Mouse (Mus musculus): Measurements from ENCODE around the gene Dclk3. TPM values are rescaled to one million over a fixed set of nuclear protein-coding genes. Genes with fewer than 3 reads are reported as not detected.

The Dclk3 gene
- total RNA-seq, 2 experiments from 2014 or later: 21.0 to 21.1 TPM

DNA sequence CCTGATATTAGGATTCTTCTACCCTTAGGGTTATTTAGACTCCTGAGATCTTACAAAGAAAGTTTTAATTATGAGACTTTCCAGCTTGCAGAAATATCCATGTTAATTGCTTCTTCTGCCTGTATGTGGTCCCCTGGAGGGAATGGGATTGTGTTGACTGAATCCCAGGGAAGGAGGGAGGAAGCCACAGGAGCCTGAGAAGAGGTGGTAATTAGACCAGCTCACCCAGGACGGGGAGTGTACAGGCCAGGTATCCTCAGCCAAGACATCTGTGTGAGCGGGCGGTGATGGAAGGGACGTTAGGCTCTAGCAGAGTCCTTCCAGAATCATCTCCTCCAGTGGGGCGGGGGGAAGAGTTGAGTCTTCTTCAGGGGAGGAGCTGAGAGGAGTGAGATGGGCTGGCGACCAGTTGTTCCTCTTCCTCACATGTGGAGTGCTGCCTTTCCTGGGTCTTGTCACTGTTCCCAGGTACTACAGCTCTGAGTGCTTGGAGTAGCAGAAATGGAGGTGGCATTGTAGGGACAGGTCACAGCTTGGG is 37.7 kb downstream of the Dclk3 start:
- no peak for DNase-seq
- intact Hi-C loops (cut with DNase I): loop anchor here (5.0 to 10.0 kb wide), 2 partner anchors 52 to 184 kb away; no protein-coding TSS in a partner anchor

DNA sequence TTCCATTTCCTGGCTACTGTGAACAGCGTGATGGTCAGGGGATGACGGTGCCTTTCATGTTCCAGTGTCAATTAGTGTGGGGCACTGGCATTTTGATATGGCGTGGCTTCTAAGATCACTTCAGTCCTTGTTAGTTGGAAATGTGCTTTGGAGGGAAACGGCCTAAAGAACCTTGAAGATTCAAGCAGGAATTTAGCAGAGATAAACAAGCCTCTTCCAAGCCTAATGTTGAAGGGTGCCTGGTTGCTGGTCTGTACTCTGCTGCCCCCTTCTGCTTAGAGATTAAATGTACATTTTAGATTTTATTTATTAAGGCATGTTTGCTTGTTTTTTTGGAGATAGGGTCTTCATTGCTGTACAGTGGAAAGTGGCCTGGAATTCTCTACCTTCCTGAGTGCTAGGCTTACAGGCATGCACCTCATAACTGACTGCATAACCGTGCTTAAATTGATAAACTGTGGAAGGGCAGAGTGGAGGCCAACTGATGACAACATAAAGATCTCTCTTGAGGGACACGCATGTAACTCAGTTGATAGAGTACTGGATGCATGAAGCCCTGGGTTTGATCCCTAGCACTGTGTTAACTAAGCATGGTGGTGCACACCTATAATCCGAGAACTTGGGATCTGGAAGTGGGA is 40.1 kb downstream of the Dclk3 start:
- DNase-seq: no peak
- intact Hi-C loops (cut with DNase I): loop anchor here (2.0 to 10.0 kb wide), 3 partner anchors 54 to 187 kb away; no protein-coding TSS in a partner anchor

DNA sequence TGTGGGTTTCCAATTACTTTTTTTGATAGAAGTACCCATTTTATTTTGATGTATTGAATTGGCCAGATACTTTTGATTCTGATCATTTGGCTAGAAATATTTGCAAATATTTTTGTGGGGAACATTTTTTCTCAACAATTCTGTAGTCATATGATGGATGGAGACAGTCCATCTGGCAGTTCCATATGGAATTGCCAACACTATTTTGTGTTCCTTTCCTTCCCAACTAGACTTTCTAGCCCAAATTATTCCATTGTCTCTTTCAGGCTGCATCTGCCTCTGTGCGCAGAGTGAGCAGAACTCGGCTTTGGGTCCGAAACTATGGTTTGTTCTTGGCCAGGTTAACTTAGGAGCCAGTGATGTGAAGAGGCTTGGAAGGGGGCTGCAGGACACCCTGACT is 42.1 kb downstream of the Dclk3 start:
- no peak for DNase-seq
- intact Hi-C loops (cut with DNase I): no loop called here

DNA sequence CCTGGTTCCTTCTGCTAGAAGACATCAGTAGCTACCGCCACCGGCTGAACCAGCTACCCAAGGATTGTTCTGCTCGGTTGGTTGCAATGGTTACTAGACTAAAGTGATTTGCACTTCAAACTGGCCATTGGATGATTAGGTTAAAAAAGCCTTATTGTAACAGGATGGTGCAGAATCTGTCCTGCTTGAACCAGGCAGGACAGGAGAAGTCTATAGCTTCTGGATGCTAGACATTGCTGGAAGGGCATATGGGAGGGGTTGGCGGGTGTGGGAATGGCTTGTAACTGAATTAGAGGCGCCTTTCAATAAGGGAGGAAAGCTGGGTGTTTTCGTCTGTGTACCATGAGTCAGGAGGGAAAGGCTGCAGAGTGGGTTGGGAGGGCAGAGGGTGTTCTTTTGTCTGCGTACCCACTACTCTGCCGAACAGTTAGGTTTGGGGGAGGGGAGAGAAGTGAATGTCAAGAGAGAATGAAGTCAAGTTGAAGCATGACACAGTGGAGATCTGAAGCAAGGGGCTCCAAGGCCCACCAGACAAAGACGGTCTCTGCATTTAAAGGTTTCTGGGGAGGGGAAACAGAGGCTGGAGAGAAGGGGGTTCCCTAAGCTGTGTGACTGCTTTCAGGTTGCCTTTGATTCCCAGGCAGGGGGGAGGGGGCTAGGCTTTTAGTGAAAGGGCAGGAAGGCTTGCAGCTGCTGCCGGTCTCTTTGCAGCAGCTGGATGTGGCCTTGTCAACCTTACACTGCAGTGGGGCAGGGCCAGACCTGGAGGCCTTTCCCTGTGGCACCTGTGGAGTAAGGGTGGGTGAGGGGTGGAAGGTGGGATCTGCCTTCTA is 48.0 kb downstream of the Dclk3 start:
- intact Hi-C loops (cut with DNase I): no loop called here
- DNase-seq: no peak

DNA sequence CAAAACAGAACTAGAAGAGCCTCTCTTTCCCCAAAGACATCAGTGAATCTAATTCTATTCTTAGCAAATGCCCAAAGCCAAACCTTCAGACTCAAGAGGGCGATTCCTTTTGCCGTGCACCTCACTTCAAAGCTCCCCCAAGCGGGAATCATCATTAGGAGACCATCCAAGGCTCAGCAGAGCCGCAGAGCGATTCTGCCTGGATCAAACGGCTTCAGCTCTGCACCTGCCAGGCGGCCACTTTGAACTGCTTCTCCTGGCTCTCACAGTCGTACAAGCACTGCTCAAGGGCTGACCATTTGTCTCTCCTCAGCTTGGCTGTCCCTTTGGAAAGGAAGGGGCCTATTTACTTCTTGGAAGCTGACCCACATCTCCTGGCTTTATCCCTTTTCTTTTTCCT is 51.7 kb downstream of the Dclk3 start:
- DNase-seq: no peak
- intact Hi-C loops (cut with DNase I): no loop called here

DNA sequence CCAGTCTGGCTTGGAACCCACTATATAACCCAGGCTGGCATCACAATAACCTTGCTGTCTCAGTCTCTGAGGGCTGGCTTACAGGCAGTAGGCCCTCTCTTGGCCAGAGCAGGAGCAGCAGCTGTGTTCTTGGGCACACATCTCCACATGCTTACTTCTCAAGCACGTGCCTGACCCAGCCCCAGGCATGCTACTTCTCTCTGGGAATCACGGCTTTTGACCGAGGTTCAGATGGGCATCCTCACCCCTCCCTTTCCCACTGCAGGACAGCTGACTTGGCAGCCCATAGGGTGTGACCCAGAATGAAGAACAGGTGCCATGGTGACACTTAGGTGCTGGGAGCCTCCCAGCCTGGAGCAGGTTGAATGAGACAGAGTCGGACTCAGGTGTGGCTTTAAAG is 52.4 kb downstream of the Dclk3 start:
- no peak for DNase-seq
- intact Hi-C loops (cut with DNase I): no loop called here

DNA sequence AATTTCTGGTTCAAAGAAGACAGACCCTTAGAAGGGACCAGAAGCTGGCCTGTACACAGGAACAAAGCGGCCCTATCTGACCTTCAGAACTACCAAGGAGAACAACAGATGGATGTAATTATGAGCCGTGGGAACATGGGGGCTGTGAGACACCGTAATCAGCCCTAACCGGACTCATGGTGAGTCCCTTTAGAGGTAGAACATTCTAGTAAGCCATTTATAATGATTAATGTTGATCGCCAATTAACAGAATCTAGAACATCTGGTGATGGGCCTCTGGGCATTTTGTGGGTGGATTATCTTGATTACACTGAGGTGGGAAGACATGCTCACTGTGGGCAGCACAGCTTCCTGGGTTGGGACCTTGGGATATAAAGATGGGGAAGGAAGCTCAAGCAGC is 54.6 kb downstream of the Dclk3 start:
- intact Hi-C loops (cut with DNase I): no loop called here
- no peak for DNase-seq

DNA sequence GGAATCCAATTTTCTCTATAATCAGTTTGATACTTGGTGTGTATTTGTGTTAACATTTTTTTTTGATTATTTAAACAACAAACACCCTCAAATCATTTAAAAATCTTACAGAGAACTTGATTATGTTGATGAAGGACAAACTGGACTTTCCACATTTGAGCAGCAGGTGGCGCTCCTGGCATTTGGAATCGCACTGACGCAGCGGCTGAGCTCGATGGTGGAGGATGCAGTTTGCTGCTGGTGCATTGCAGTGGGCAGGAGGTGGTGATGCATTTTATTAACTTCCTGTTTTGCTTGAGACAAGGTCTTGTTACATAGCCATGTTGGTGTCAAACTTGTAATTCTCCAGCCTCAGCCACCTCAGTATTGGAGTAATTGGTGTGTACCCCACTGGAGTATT is 56.7 kb downstream of the Dclk3 start:
- intact Hi-C loops (cut with DNase I): loop anchor here (1.0 kb wide), 1 partner anchor 422 kb away; no protein-coding TSS in a partner anchor
- DNase-seq: peak; percentile 79

DNA sequence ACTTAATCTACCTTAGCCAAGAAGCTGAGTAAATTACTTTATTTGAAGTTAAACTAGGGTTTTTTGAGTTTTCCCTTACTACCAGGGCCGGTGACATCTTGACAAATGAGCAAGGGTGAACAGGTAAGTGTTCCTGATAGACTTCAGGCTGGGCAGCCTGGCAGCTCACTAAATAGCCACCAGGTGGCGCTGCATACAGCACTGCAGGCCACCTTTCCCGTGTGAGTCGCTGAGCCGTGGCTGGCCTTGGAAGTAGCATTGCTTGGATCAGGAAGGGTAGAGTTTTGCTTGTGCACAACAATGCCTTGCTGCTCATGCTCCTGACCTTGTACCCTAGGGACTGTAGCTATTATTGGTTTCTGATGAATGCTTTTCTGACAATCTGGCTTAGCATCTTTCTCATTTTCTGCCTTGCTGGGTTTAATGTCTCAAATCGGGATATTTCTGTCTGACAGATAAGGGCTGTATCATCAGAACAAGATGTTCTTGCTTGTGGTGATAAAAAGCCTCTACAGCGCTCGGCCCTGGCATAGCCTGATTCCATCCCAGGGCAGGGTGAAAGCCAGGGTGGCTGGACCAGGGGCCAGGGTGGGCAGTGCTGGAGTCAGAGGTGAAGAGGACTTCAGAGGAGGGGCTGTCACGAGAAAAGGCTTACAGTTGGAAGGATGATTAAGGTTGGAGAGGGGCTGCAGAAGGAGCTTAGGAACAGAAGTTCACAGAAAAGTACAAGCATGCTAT is 58.4 kb downstream of the Dclk3 start:
- intact Hi-C loops (cut with DNase I): no loop called here
- DNase-seq: peak; percentile 84

DNA sequence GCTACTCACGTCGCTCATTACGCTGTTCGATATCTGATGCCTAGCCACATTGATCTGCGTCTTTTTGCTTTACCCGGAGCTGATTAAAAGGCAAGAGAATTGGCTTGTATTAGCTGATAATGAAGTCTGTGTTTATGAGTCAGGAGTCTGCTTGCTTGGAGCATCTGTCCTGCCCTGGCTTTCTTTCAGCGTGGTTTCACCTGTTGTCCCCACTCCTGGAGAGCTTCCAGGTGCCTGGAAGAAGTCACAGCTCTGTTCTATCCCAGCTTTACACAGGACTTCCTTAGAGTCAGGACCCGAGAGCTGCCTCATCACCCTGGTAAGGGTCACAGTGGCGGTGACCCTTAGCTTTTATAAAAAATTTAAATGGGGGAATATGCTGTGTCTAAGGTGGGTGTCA is 61.3 kb downstream of the Dclk3 start:
- DNase-seq: no peak
- intact Hi-C loops (cut with DNase I): no loop called here

DNA sequence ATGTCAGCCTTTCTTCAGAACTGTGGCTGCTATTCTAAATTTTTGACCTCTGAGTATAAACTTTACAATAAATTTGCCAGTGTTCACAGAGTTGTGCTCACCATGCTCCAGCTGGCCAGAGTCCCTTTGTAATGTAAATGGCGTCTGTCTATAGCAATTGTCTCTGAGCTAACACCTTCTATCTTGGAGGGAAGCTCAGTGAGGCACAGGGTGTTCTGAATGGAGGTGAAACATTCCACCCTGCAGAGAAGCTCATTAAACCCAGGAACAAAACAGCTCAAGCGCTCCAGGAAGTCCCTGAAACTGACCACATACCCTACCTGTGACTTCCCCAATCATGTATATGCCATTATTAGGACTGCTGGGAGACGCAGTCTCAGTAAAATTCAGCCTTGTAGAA is 67.2 kb downstream of the Dclk3 start:
- intact Hi-C loops (cut with DNase I): no loop called here
- no peak for DNase-seq

DNA sequence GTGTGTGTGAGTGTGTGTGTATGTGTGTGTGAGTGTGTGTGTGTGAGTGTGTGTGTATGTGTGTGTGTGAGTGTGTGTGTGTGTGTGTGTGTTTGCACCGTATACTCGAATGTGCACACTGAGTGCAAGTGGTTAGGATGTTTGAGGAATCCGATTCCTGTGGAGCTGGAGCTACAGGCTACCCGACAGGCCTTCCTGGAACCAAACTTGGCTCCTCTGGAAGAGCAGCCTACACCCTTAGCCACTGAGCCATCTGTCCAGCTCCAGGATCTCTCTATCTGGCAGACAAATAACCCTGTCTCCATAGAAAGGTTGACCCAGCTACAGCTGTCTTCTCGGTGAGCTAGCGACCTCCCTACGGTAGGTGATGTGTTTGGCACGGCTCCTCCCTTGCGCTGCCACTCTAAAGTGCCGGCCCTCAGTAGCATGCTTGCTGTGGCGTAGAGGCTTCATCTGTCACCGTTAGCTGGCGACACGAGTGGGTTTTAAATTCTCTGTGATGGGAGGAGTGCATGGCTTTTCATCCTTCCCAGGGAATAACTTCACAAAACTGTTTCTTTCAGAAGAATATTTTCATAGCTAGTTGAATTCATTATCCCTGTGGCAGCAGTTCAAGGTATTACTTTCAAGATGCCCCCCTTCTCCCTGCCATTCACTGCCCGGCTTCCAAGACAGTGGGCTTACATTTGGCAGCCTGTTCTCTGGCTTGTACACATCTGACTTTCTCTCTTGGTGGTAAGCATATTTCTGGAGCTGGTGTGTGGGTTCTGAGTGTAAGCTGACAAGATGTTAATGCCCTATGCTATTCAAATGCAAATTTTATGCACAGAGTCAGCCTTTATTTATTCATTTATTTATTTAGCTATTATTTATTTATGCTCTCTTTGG is 75.9 kb downstream of the Dclk3 start:
- intact Hi-C loops (cut with DNase I): no loop called here
- DNase-seq: peak; percentile 61

DNA sequence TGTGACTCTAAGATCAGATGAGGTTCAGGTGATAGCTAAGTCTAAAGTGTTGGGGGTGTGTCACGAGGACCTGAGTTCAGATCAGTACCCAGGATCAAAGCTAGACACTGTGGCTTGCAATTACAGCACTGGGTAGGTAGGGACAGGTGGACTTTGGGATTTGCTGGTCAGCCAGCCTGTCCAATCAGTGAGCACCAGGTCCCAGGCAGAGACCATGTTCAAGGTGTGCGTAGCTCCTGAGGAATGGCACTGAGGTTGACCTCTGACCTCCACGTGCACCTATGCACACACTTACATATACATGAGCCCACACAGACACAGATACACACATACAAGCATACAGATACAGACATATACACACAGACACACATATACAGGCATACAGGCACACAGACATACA is 76.7 kb downstream of the Dclk3 start:
- no peak for DNase-seq
- intact Hi-C loops (cut with DNase I): no loop called here

DNA sequence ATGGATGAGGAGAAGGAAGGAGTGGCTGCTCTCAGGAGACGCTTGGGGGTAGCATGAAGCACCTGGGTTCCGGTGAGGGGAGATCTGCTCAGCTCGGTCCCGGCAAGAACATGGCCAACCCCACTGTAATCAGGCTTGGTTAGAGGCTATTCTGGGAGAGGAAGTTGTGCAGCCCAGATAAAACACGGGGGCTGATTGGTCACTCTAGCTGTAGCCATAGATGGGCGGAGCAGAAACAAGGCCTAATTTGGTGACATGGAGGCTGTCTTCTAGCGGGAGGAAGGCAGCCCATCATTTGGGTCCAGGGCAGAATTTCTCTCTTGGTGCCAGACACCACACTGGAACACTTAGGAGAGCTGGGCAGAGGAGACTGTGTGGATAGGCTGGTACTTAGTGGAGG is 83.3 kb downstream of the Dclk3 start:
- intact Hi-C loops (cut with DNase I): no loop called here
- no peak for DNase-seq

DNA sequence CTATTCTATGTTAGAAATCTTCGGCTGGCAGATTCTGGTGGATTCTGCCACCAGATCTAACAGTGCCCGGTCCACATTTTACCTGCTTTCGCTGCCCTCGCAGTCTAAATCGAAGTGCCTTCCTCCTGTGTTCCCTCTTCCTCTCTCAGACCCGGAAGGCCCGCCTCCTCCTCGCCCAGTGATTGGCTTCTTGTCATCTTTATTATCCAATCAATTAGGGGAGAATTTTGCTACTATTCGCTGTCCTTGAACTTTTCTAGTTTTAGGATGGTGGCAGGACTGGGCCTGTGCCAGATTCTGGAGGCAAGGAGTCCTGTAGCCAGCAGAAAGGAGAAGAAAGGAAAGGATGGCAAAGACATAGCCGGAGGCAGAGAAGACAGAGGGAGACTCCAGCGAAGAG is 84.2 kb downstream of the Dclk3 start:
- intact Hi-C loops (cut with DNase I): no loop called here
- DNase-seq: no peak

DNA sequence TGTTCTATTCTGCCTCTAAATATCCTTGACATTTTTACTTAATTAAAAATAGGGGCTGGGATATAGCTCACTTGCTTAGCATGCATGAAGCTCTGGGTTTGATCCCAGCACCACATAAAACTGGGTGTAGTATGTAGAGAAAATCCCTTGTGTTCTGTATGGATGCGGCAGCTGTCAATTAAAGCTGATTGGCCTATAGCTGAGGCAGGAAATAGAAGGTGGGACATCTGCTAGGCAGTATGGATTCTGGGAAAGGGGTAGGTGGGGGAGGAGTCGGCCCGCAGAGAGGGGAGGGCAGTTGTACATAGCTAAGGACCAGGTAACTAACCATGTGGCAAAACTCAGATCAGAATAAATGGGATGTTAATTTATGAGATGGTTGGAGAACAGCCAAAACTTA is 85.0 kb downstream of the Dclk3 start:
- no peak for DNase-seq
- intact Hi-C loops (cut with DNase I): no loop called here

DNA sequence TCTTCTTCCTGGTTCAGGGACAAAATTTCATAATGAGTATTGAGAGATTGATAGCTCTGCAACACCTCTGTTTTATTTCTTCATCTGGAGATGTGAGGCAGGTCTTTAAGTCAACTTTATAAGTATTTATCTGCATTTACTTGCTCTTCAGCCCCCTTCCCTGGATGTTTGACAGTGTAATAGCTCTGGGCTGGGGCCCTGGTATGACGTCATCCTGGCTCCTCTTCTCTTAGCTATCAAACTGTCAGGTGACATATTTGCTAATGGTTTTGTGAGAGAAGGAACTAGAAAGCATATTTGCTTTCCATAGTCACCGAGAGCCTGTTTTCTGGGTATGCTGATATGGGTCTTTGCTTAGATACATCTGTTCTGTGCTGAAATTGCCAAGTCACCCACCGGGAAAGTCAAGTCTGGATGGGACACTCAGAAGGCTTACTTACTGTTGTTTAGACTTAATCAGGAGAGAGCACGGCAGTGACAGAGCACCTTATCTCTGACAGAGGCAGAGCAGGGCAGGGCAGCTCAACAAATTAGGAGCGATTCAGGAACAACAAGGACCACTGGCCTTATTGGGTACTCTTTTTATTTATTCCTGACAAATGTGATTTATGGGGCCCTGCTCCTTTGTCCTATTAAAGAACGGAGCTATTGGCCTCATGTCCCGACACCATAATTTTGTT is 96.0 kb downstream of the Dclk3 start:
- no peak for DNase-seq
- intact Hi-C loops (cut with DNase I): no loop called here

DNA sequence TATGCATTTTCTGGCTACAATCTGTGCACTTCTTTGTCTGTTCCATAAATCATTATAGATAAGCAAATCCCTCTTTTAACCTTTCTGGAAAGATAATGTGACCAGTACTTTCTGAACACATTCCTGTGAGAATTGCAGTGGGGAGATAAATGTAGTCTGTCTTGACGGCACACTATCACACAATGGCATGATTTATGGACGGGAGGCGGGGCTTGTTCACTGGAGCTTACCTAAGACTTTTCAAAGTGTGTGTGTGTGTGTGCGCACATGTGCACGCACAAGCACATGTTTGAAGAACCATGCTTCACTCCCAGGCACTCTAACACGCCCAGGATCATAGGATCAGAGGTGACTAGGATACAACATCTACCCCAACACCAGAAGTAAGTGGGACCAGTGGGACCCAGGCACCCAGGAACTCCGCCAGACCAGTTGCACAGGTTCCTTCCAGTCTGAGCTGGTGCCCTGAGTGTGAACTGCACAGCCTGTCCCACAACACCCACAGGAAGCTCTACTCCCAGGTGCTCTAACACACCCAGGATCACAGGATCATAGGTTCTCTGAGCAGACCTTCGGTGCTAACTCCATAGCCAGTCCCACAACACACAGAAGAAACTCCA is 96.7 kb downstream of the Dclk3 start:
- intact Hi-C loops (cut with DNase I): no loop called here
- no peak for DNase-seq

Measured in left cerebral cortex, postnatal 4 days (tissue).